Mouse (Mus musculus) c-Kit-negative CD71-positive TER-119-positive erythroid progenitor cells, embryonic 14.5 days (primary cell): Measurements from ENCODE around the gene Prkag2.

Source experiments
- DNase-seq: peaks from one replicate; pipeline ENCODE4 v3.0.0-alpha.2; 2013; ENCODE audit warnings: low read depth, low spot score

Gene Prkag2

GRCm38 (mm10) chr5:25100516-25101125 lies at the start of gene Prkag2:
Gene Prkag2 (minus strand): TSS chr5:25100642.
- DNase-seq, result no peak

GRCm38 (mm10) chr5:25149331-25149965 lies 49.0 kb upstream of the Prkag2 start:
- DNase-seq, result no peak

GRCm38 (mm10) chr5:25146705-25147104 lies 46.3 kb upstream of the Prkag2 start:
- DNase-seq, result no peak

GRCm38 (mm10) chr5:25127865-25128264 lies 27.4 kb upstream of the Prkag2 start:
- no peak for DNase-seq

- DNase-seq, result no peak
These were observed 25.6 kb upstream of the Prkag2 start for GRCm38 (mm10) chr5:25125884-25126560.

- DNase-seq, result no peak
These were observed 22.1 kb upstream of the Prkag2 start for GRCm38 (mm10) chr5:25122534-25122933.

- no peak for DNase-seq
These were observed 18.7 kb upstream of the Prkag2 start for GRCm38 (mm10) chr5:25119148-25119547.

GRCm38 (mm10) chr5:25115997-25116396 lies 15.6 kb upstream of the Prkag2 start:
- no peak for DNase-seq

GRCm38 (mm10) chr5:25115216-25115615 lies 14.8 kb upstream of the Prkag2 start:
- no peak for DNase-seq

- DNase-seq, result no peak
These were observed 13.7 kb upstream of the Prkag2 start for GRCm38 (mm10) chr5:25114110-25114509.

GRCm38 (mm10) chr5:25110314-25110713 lies 9.9 kb upstream of the Prkag2 start:
- no peak for DNase-seq

- no peak for DNase-seq
These were observed 5.3 kb upstream of the Prkag2 start for GRCm38 (mm10) chr5:25105748-25106147.

- no peak for DNase-seq
These were observed 683 bp upstream of the Prkag2 start for GRCm38 (mm10) chr5:25101126-25101523.

GRCm38 (mm10) chr5:25100157-25100515 lies 306 bp downstream of the Prkag2 start:
- no peak for DNase-seq

GRCm38 (mm10) chr5:25099367-25100156 lies 880 bp downstream of the Prkag2 start:
- no peak for DNase-seq

GRCm38 (mm10) chr5:25097891-25098290 lies 2.6 kb downstream of the Prkag2 start:
- DNase-seq, result no peak

- no peak for DNase-seq
These were observed 4.0 kb downstream of the Prkag2 start for GRCm38 (mm10) chr5:25096431-25096830.

- DNase-seq, result no peak
These were observed 7.7 kb downstream of the Prkag2 start for GRCm38 (mm10) chr5:25092630-25093245.

- DNase-seq, result no peak
These were observed 11.0 kb downstream of the Prkag2 start for GRCm38 (mm10) chr5:25089258-25089972.

GRCm38 (mm10) chr5:25088633-25089032 lies 11.8 kb downstream of the Prkag2 start:
- no peak for DNase-seq

GRCm38 (mm10) chr5:25088111-25088510 lies 12.3 kb downstream of the Prkag2 start:
- no peak for DNase-seq
